Mouse (Mus musculus): ENCODE data around the gene Des. TPM values are rescaled to one million over a fixed set of nuclear protein-coding genes. Genes with fewer than 3 reads are reported as not detected.

Des gene
- polyA plus RNA-seq, 1 experiment from 2014 or later = 480 TPM

GRCm38 (mm10) chr1:75319166-75319565 is 41.0 kb upstream of the Des start:
- no peak overlapping the region for H3K9ac ChIP-seq (ENCODE audit: low read length)
- WGBS = 85% methylated on average over 10 of the region's 10 CpGs
- no peak for ATAC-seq (replicated peaks; ENCODE audit: extremely low read depth, insufficient read depth, low FRiP score)

GRCm38 (mm10) chr1:75327461-75327860 is 32.7 kb upstream of the Des start:
- no peaks in the 10 kb centered on the region for H3K4me1 ChIP-seq (ENCODE audit: control insufficient read depth, insufficient read depth, low read length)
- no peak overlapping the region for H3K4me2 ChIP-seq (ENCODE audit: low read depth, low read length)
- no peak overlapping the region for H3K4me3 ChIP-seq (ENCODE audit: low read length)
- no peaks in the 10 kb centered on the region for H3K27me3 ChIP-seq (ENCODE audit: control insufficient read depth, insufficient read depth, low read length)
- no peak overlapping the region for H3K9ac ChIP-seq (ENCODE audit: low read length)
- H3K9me3 ChIP-seq (replicated peaks; ENCODE audit: control insufficient read depth, low read length) = peaks cover 4% of the 10 kb centered on the region; the same call in 1 of the 2 replicates
- H3K27ac ChIP-seq (ENCODE audit: low read length) = no peak overlapping the region
- H3K36me3 ChIP-seq (ENCODE audit: control insufficient read depth, insufficient read depth) = no peaks in the 10 kb centered on the region
- ATAC-seq (replicated peaks; ENCODE audit: extremely low read depth, insufficient read depth, low FRiP score) = no peak

More at GRCm38 (mm10) chr1:75319166-75319565, 41.0 kb upstream of the Des start:
- Histone ChIP-seq H3K9me3 (replicated peaks; ENCODE audit: control insufficient read depth, low read length) (no peaks in the 10 kb centered on the region), H3K4me1 (ENCODE audit: control insufficient read depth, insufficient read depth, low read length) (peaks cover 8% of the 10 kb centered on the region), H3K27ac (ENCODE audit: low read length) (no peak overlapping the region), H3K27me3 (ENCODE audit: control insufficient read depth, insufficient read depth, low read length) (no peaks in the 10 kb centered on the region), H3K36me3 (ENCODE audit: control insufficient read depth, insufficient read depth) (peaks cover 6% of the 10 kb centered on the region), H3K4me2 (ENCODE audit: low read depth, low read length) (no peak overlapping the region), H3K4me3 (ENCODE audit: low read length) (no peak overlapping the region)

- Histone ChIP-seq H3K4me3 (ENCODE audit: low read length) (no peak overlapping the region), H3K36me3 (ENCODE audit: control insufficient read depth, insufficient read depth) (no peaks in the 10 kb centered on the region), H3K27ac (ENCODE audit: low read length) (no peak overlapping the region), H3K27me3 (ENCODE audit: control insufficient read depth, insufficient read depth, low read length) (no peaks in the 10 kb centered on the region), H3K4me2 (ENCODE audit: low read depth, low read length) (no peak overlapping the region), H3K4me1 (ENCODE audit: control insufficient read depth, insufficient read depth, low read length) (no peaks in the 10 kb centered on the region), H3K9ac (ENCODE audit: low read length) (no peak overlapping the region), H3K9me3 (replicated peaks; ENCODE audit: control insufficient read depth, low read length) (peaks cover 4% of the 10 kb centered on the region; the same call in 1 of the 2 replicates)
- WGBS = 71% methylated on average over 1 of the region's 1 CpGs
- no peak for ATAC-seq (replicated peaks; ENCODE audit: extremely low read depth, insufficient read depth, low FRiP score)
These were observed 28.9 kb upstream of the Des start for GRCm38 (mm10) chr1:75331271-75331670.

GRCm38 (mm10) chr1:75336461-75336860 is 23.7 kb upstream of the Des start:
- WGBS = 41% methylated on average over 3 of the region's 3 CpGs
- H3K9me3 ChIP-seq (replicated peaks; ENCODE audit: control insufficient read depth, low read length) = no peaks in the 10 kb centered on the region
- no peaks in the 10 kb centered on the region for H3K36me3 ChIP-seq (ENCODE audit: control insufficient read depth, insufficient read depth)
- H3K9ac ChIP-seq (ENCODE audit: low read length) = no peak overlapping the region
- no peak for ATAC-seq (replicated peaks; ENCODE audit: extremely low read depth, insufficient read depth, low FRiP score)
- H3K4me2 ChIP-seq (ENCODE audit: low read depth, low read length) = no peak overlapping the region
- no peaks in the 10 kb centered on the region for H3K4me1 ChIP-seq (ENCODE audit: control insufficient read depth, insufficient read depth, low read length)
- H3K4me3 ChIP-seq (ENCODE audit: low read length) = no peak overlapping the region
- H3K27ac ChIP-seq (ENCODE audit: low read length) = no peak overlapping the region
- no peaks in the 10 kb centered on the region for H3K27me3 ChIP-seq (ENCODE audit: control insufficient read depth, insufficient read depth, low read length)

GRCm38 (mm10) chr1:75337097-75337496 is 23.0 kb upstream of the Des start:
- H3K36me3 ChIP-seq (ENCODE audit: control insufficient read depth, insufficient read depth) = no peaks in the 10 kb centered on the region
- ATAC-seq (replicated peaks; ENCODE audit: extremely low read depth, insufficient read depth, low FRiP score) = no peak
- H3K27me3 ChIP-seq (ENCODE audit: control insufficient read depth, insufficient read depth, low read length) = no peaks in the 10 kb centered on the region; the same call in 1 of the 2 replicates
- WGBS = 70% methylated on average over 9 of the region's 9 CpGs
- no peaks in the 10 kb centered on the region for H3K9me3 ChIP-seq (replicated peaks; ENCODE audit: control insufficient read depth, low read length)
- H3K4me2 ChIP-seq (ENCODE audit: low read depth, low read length) = no peak overlapping the region
- H3K4me1 ChIP-seq (ENCODE audit: control insufficient read depth, insufficient read depth, low read length) = no peaks in the 10 kb centered on the region
- no peak overlapping the region for H3K4me3 ChIP-seq (ENCODE audit: low read length)
- H3K27ac ChIP-seq (ENCODE audit: low read length) = no peak overlapping the region
- H3K9ac ChIP-seq (ENCODE audit: low read length) = no peak overlapping the region

GRCm38 (mm10) chr1:75338091-75338694 is 21.9 kb upstream of the Des start:
- WGBS = 43% methylated on average over 11 of the region's 11 CpGs
- Histone ChIP-seq H3K4me1 (ENCODE audit: control insufficient read depth, insufficient read depth, low read length) (peaks cover under 1% of the 10 kb centered on the region; the same call in 1 of the 2 replicates), H3K9ac (ENCODE audit: low read length) (no peak overlapping the region; the same call in 1 of the 2 replicates), H3K27me3 (ENCODE audit: control insufficient read depth, insufficient read depth, low read length) (no peaks in the 10 kb centered on the region; the same call in 1 of the 2 replicates), H3K36me3 (ENCODE audit: control insufficient read depth, insufficient read depth) (no peaks in the 10 kb centered on the region), H3K4me2 (ENCODE audit: low read depth, low read length) (no peak overlapping the region), H3K27ac (ENCODE audit: low read length) (no peak overlapping the region), H3K9me3 (replicated peaks; ENCODE audit: control insufficient read depth, low read length) (no peaks in the 10 kb centered on the region), H3K4me3 (ENCODE audit: low read length) (no peak overlapping the region)
- ATAC-seq (replicated peaks; ENCODE audit: extremely low read depth, insufficient read depth, low FRiP score) = no peak

- WGBS = 64% methylated on average over 9 of the region's 9 CpGs
- no peak overlapping the region for H3K27ac ChIP-seq (ENCODE audit: low read length)
These were observed 20.8 kb upstream of the Des start for GRCm38 (mm10) chr1:75339337-75339736.

GRCm38 (mm10) chr1:75340519-75340918 is 19.6 kb upstream of the Des start:
- peaks cover 22% of the 10 kb centered on the region for H3K4me1 ChIP-seq (ENCODE audit: control insufficient read depth, insufficient read depth, low read length)
- no peak for ATAC-seq (replicated peaks; ENCODE audit: extremely low read depth, insufficient read depth, low FRiP score)

More at GRCm38 (mm10) chr1:75339337-75339736, 20.8 kb upstream of the Des start:
- no peak for ATAC-seq (replicated peaks; ENCODE audit: extremely low read depth, insufficient read depth, low FRiP score)
- no peaks in the 10 kb centered on the region for H3K9me3 ChIP-seq (replicated peaks; ENCODE audit: control insufficient read depth, low read length)
- peaks cover 10% of the 10 kb centered on the region for H3K4me1 ChIP-seq (ENCODE audit: control insufficient read depth, insufficient read depth, low read length)
- no peak overlapping the region for H3K4me2 ChIP-seq (ENCODE audit: low read depth, low read length)
- H3K4me3 ChIP-seq (ENCODE audit: low read length) = no peak overlapping the region
- peak overlapping the region; percentile 26; the same call in 1 of the 2 replicates for H3K9ac ChIP-seq (ENCODE audit: low read length)
- H3K27me3 ChIP-seq (ENCODE audit: control insufficient read depth, insufficient read depth, low read length) = no peaks in the 10 kb centered on the region; the same call in 1 of the 2 replicates
- H3K36me3 ChIP-seq (ENCODE audit: control insufficient read depth, insufficient read depth) = no peaks in the 10 kb centered on the region

GRCm38 (mm10) chr1:75342874-75343416 is 17.2 kb upstream of the Des start:
- Histone ChIP-seq H3K4me1 (ENCODE audit: control insufficient read depth, insufficient read depth, low read length) (peaks cover 40% of the 10 kb centered on the region), H3K27me3 (ENCODE audit: control insufficient read depth, insufficient read depth, low read length) (no peaks in the 10 kb centered on the region; the same call in 1 of the 2 replicates), H3K4me2 (ENCODE audit: low read depth, low read length) (no peak overlapping the region), H3K4me3 (ENCODE audit: low read length) (no peak overlapping the region), H3K36me3 (ENCODE audit: control insufficient read depth, insufficient read depth) (no peaks in the 10 kb centered on the region), H3K27ac (ENCODE audit: low read length) (no peak overlapping the region), H3K9ac (ENCODE audit: low read length) (no peak overlapping the region), H3K9me3 (replicated peaks; ENCODE audit: control insufficient read depth, low read length) (no peaks in the 10 kb centered on the region)
- WGBS = 1% methylated on average over 8 of the region's 8 CpGs
- ATAC-seq (replicated peaks; ENCODE audit: extremely low read depth, insufficient read depth, low FRiP score) = no peak

More at GRCm38 (mm10) chr1:75340519-75340918, 19.6 kb upstream of the Des start:
- WGBS = 63% methylated on average over 2 of the region's 2 CpGs
- H3K4me2 ChIP-seq (ENCODE audit: low read depth, low read length) = no peak overlapping the region
- H3K4me3 ChIP-seq (ENCODE audit: low read length) = no peak overlapping the region
- no peak overlapping the region for H3K9ac ChIP-seq (ENCODE audit: low read length)
- H3K36me3 ChIP-seq (ENCODE audit: control insufficient read depth, insufficient read depth) = no peaks in the 10 kb centered on the region
- no peaks in the 10 kb centered on the region for H3K9me3 ChIP-seq (replicated peaks; ENCODE audit: control insufficient read depth, low read length)
- no peaks in the 10 kb centered on the region; the same call in 1 of the 2 replicates for H3K27me3 ChIP-seq (ENCODE audit: control insufficient read depth, insufficient read depth, low read length)
- no peak overlapping the region for H3K27ac ChIP-seq (ENCODE audit: low read length)
